In genomic region chr11:104237958-104238747, GRCm38 (mm10) we compare ENCODE assay signal across 30 mouse cellular contexts. TPM values are rescaled to one million over a fixed set of nuclear protein-coding genes. Genes with fewer than 3 reads are reported as not detected.
DNase-seq lines count a peak whose midpoint lies in the region; ATAC-seq lines count a peak whose summit lies in the region.
"Had no signal": no experiment of that assay in that cellular context is flagged by ENCODE, and none has a peak within 500 bp of the region (broad histone marks: within the 10 kb centered on the region; RNA-seq: fewer than 3 reads in every experiment).

No protein-coding gene starts in this region.

- no peak overlapping the region for H3K4me2 ChIP-seq in kidney, embryonic 16.5 days (replicated peaks; ENCODE audit: low read depth, low read length)
- no peak overlapping the region for H3K4me2 ChIP-seq in forebrain, embryonic 14.5 days (ENCODE audit: low read length)
- H3K4me2 ChIP-seq: embryonic facial prominence, embryonic 12.5 days; heart, embryonic 13.5 days; kidney, embryonic 15.5 days; liver, embryonic 11.5 days; lung, embryonic 14.5 days; neural tube, embryonic 12.5 days had no signal

- H3K9ac ChIP-seq in kidney, embryonic 16.5 days (replicated peaks; ENCODE audit: low read length) = no peak overlapping the region
- no peak overlapping the region for H3K9ac ChIP-seq in forebrain, embryonic 14.5 days (ENCODE audit: low read length)
- H3K9ac ChIP-seq: embryonic facial prominence, embryonic 12.5 days; heart, embryonic 13.5 days; hindbrain, embryonic 15.5 days; kidney, embryonic 15.5 days; lung, embryonic 14.5 days; midbrain, embryonic 13.5 days; neural tube, embryonic 12.5 days had no signal

- ATAC-seq in kidney, embryonic 16.5 days (ENCODE audit: low FRiP score, low TSS enrichment) = 0 out of 2 replicates have a peak, but pooled peaks have one; percentile 42
- ATAC-seq in forebrain, embryonic 14.5 days = no peak
- ATAC-seq: activated CD4-positive, CD25-positive, alpha-beta regulatory T cell, adult 4 months; intestine, embryonic 16.5 days; midbrain, embryonic 13.5 days had no signal

- H3K9me3 ChIP-seq in kidney, embryonic 16.5 days (ENCODE audit: low read length) = no peaks in the 10 kb centered on the region
- no peaks in the 10 kb centered on the region for H3K9me3 ChIP-seq in forebrain, embryonic 14.5 days (replicated peaks; ENCODE audit: control insufficient read depth, low read length)
- H3K9me3 ChIP-seq: embryonic facial prominence, embryonic 12.5 days; heart, embryonic 13.5 days; hindbrain, embryonic 15.5 days; kidney, embryonic 15.5 days; midbrain, embryonic 13.5 days; neural tube, embryonic 12.5 days had no signal

- peaks cover 18% of the 10 kb centered on the region; the same call in 1 of the 2 replicates for H3K4me1 ChIP-seq in kidney, embryonic 16.5 days (ENCODE audit: insufficient read depth, low read length)
- H3K4me1 ChIP-seq in forebrain, embryonic 14.5 days (ENCODE audit: control insufficient read depth, insufficient read depth, low read length) = peaks cover 14% of the 10 kb centered on the region; the same call in 1 of the 2 replicates

- WGBS in kidney, embryonic 16.5 days = 60% methylated on average over 11 of the region's 13 CpGs
- WGBS in forebrain, embryonic 14.5 days = 69% methylated on average over 13 of the region's 13 CpGs

- H3K27ac ChIP-seq in kidney, embryonic 16.5 days (ENCODE audit: low read length) = no peak overlapping the region
- no peak overlapping the region for H3K27ac ChIP-seq in forebrain, embryonic 14.5 days (ENCODE audit: low read depth, low read length)
- H3K27ac ChIP-seq: embryonic facial prominence, embryonic 12.5 days; heart, embryonic 13.5 days; hindbrain, embryonic 15.5 days; kidney, embryonic 15.5 days; midbrain, embryonic 13.5 days; neural tube, embryonic 12.5 days had no signal

- H3K36me3 ChIP-seq in kidney, embryonic 16.5 days (ENCODE audit: insufficient read depth, low read length) = no peaks in the 10 kb centered on the region
- no peaks in the 10 kb centered on the region for H3K36me3 ChIP-seq in forebrain, embryonic 14.5 days (ENCODE audit: control insufficient read depth, insufficient read depth, low read length)
- H3K36me3 ChIP-seq: embryonic facial prominence, embryonic 12.5 days; heart, embryonic 13.5 days; hindbrain, embryonic 15.5 days; kidney, embryonic 15.5 days; midbrain, embryonic 13.5 days; neural tube, embryonic 12.5 days had no signal

- peaks cover 34% of the 10 kb centered on the region for H3K27me3 ChIP-seq in kidney, embryonic 16.5 days (ENCODE audit: insufficient read depth, low read length)
- peaks cover 12% of the 10 kb centered on the region for H3K27me3 ChIP-seq in forebrain, embryonic 14.5 days (replicated peaks; ENCODE audit: control insufficient read depth, insufficient read depth, low read length)
- H3K27me3 ChIP-seq: hindbrain, embryonic 15.5 days had no signal

- DNase-seq in heart, adult 11 months = peak; percentile 93
- no peak for DNase-seq in heart, adult 8-10 months (ENCODE audit: low spot score)
- no peak for DNase-seq in kidney, adult 9 months
- DNase-seq in lung, postnatal 10 days = peak; percentile 44
- DNase-seq in lung, postnatal 4 days = no peak
- no peak for DNase-seq in forebrain, embryonic 14.5 days (ENCODE audit: low spot score)
- DNase-seq: lung, embryonic 14.5 days; retina, postnatal 1 day; right cerebral cortex, postnatal 25 days; spleen, adult 18-20 months had no signal

- H3K4me3 ChIP-seq in kidney, embryonic 16.5 days (ENCODE audit: low read length) = no peak overlapping the region
- H3K4me3 ChIP-seq in forebrain, embryonic 14.5 days (ENCODE audit: low read depth, low read length) = no peak overlapping the region
- H3K4me3 ChIP-seq: embryonic facial prominence, embryonic 12.5 days; heart, embryonic 13.5 days; kidney, embryonic 15.5 days; midbrain, embryonic 13.5 days; neural tube, embryonic 12.5 days had no signal

RNA-seq across cellular contexts. Expression of gene Mapt, which starts 7.0 kb away (rescaled TPM):
- total RNA-seq in heart, adult 8-10 months (2022) = 100 to 1,000 TPM in 1 of 4 experiments, 10 to 100 TPM in 3; 85.8 to 115 (median 96.0) TPM
- 10.3 and 11.7 TPM in 2 replicates for polyA plus RNA-seq in kidney, embryonic 16.5 days (2015; fragmentation: Nextera tagmentation; extraction: Ambion mirVana)
- 354 and 601 TPM in 2 replicates for polyA plus RNA-seq in forebrain, embryonic 14.5 days (2014; fragmentation: Nextera tagmentation; extraction: Ambion mirVana)

RNA-seq across cellular contexts. Expression of gene Sppl2c, which starts 52.0 kb away (rescaled TPM):
- total RNA-seq in heart, adult 8-10 months (2022) = not detected
- not detected in 2 replicates for polyA plus RNA-seq in kidney, embryonic 16.5 days (2015; fragmentation: Nextera tagmentation; extraction: Ambion mirVana)
- polyA plus RNA-seq in forebrain, embryonic 14.5 days (2014; fragmentation: Nextera tagmentation; extraction: Ambion mirVana) = not detected in 2 replicates
- total RNA-seq: adrenal gland, postnatal 36 days; gastrocnemius, adult 18-20 months; heart, postnatal 36 days; layer of hippocampus, postnatal 14 days; megakaryocyte, adult 5-6 weeks; MEL had no signal
- polyA plus RNA-seq: activated CD4-positive, CD25-positive, alpha-beta regulatory T cell, adult 4 months; C2C12; embryonic facial prominence, embryonic 12.5 days; forebrain, embryonic 11.5 days; heart, embryonic 13.5 days; hindbrain, embryonic 15.5 days; intestine, embryonic 16.5 days; kidney, embryonic 15.5 days; limb, embryonic 11.5 days; liver, embryonic 11.5 days; lung, embryonic 14.5 days; midbrain, embryonic 13.5 days; neural tube, embryonic 12.5 days; urinary bladder, adult 2 months had no signal

Comparison
In these comparisons a context has a peak if more than half of its experiments do, and no peak if none do; other contexts are left out.
1. DNase-seq: peak in heart, adult 11 months (single experiment) and lung, postnatal 10 days (single experiment); none in heart, adult 8-10 months (single experiment), kidney, adult 9 months (single experiment), lung, postnatal 4 days (0 of 2) and forebrain, embryonic 14.5 days (single experiment).
2. RNA of gene Mapt, which starts 7.0 kb away (polyA plus RNA-seq): 354 to 601 TPM in forebrain, embryonic 14.5 days; 10.3 to 11.7 TPM in kidney, embryonic 16.5 days; every median in the first group is over 10 times any median in the second.